Mouse (Mus musculus): ENCODE results near the gene Hs3st5.

DNA sequence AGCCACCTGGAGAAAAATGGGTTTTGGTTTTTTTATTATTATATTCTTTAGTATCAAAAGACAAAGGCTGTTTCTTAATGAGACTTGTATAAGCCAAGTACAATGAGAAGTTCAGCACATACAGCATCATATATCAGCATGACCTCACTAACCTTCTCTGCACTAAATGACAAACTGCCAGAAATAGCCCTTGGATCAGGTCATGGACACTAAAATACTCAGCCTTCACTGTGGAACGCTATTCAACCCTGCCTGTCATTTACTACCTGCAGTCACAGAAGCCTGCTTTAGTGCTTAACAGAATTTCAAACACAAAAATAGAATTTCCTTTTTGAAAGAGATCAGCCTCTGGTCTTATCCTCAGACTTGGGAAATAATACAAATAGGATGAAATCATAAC lies 247.9 kb downstream of the Hs3st5 start:
- no peak for TF ChIP-seq CTCF (conservative IDR thresholded peaks at IDR 0.05; ENCODE audit: low read length)
- TF ChIP-seq POU5F1 (IDR thresholded peaks at IDR 0.05; ENCODE audit: borderline replicate concordance, low read length): no peak
- no peak for TF ChIP-seq NANOG (IDR thresholded peaks at IDR 0.05; ENCODE audit: borderline replicate concordance, low read length)
